Mouse (Mus musculus): ENCODE measurements around the gene Cd2bp2. TPM values are rescaled to one million over a fixed set of nuclear protein-coding genes. Genes with fewer than 3 reads are reported as not detected.

Gene Cd2bp2
- polyA plus RNA-seq, 1 experiment: 67.2 TPM

DNA sequence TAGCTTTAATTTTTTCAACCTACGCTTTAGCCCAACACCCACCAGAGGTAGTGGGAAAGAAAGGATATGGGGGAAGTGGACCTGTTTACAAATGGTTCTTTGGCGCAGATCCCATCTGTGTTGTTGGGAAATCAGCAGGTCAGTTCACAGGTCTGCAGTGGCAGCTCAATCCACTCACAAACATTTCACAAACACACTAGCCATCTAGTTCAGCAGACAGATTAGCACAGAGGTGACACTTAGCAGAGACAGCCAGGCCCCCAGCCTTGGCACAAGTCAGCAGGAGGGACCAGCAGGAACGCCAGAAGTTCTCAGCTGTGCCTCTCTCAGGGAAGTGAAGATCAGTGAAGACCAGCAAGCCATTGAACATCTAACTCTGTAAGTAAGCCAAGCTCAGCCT lies 47.9 kb downstream of the Cd2bp2 start:
- Histone ChIP-seq H3K27ac (ENCODE audit: control insufficient read depth, insufficient read depth, low read length) (no peak overlapping the region), H3K4me1 (replicated peaks; ENCODE audit: control insufficient read depth, insufficient read depth, low read length) (peaks cover 13% of the 10 kb centered on the region), H3K36me3 (ENCODE audit: control insufficient read depth, insufficient read depth, low read length) (no peaks in the 10 kb centered on the region), H3K4me3 (ENCODE audit: control insufficient read depth, insufficient read depth, low read length) (no peak overlapping the region), H3K27me3 (ENCODE audit: control insufficient read depth, insufficient read depth, low read length) (no peaks in the 10 kb centered on the region)
- no peak for DNase-seq
- 91% methylated on average over 3 of the region's 3 CpGs for WGBS
- TF ChIP-seq POLR2A (IDR thresholded peaks at IDR 0.05; ENCODE audit: control insufficient read depth, extremely low read depth, insufficient read depth, low read length, poor library complexity) (no peak), CTCF (IDR thresholded peaks at IDR 0.05; ENCODE audit: borderline replicate concordance, control insufficient read depth, extremely low read depth, insufficient read depth, low read length, poor library complexity) (no peak)

DNA sequence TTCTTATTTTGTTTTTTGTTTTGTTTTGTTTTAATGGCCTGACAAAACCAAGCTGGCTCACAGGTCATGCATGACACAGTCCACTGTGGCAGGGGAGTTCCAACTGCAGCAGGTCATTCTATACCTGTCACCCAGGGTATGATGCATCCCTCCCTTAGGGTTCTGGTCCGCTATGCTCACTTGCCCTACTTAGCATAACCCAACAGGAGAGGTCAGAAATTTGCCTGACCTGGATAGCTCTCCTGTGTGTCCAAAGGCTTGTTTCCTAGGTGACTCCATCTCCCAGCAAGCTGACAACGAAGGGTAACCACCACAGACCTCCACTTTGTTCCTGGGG lies 49.6 kb downstream of the Cd2bp2 start:
- H3K4me1 ChIP-seq (replicated peaks; ENCODE audit: control insufficient read depth, insufficient read depth, low read length): peaks cover 13% of the 10 kb centered on the region
- H3K27me3 ChIP-seq (ENCODE audit: control insufficient read depth, insufficient read depth, low read length): no peaks in the 10 kb centered on the region
- 93% methylated on average over 2 of the region's 2 CpGs for WGBS
- no peaks in the 10 kb centered on the region for H3K36me3 ChIP-seq (ENCODE audit: control insufficient read depth, insufficient read depth, low read length)
- TF ChIP-seq POLR2A (IDR thresholded peaks at IDR 0.05; ENCODE audit: control insufficient read depth, extremely low read depth, insufficient read depth, low read length, poor library complexity): no peak
- TF ChIP-seq CTCF (IDR thresholded peaks at IDR 0.05; ENCODE audit: borderline replicate concordance, control insufficient read depth, extremely low read depth, insufficient read depth, low read length, poor library complexity): no peak
- H3K4me3 ChIP-seq (ENCODE audit: control insufficient read depth, insufficient read depth, low read length): no peak overlapping the region
- no peak overlapping the region for H3K27ac ChIP-seq (ENCODE audit: control insufficient read depth, insufficient read depth, low read length)
- no peak for DNase-seq

DNA sequence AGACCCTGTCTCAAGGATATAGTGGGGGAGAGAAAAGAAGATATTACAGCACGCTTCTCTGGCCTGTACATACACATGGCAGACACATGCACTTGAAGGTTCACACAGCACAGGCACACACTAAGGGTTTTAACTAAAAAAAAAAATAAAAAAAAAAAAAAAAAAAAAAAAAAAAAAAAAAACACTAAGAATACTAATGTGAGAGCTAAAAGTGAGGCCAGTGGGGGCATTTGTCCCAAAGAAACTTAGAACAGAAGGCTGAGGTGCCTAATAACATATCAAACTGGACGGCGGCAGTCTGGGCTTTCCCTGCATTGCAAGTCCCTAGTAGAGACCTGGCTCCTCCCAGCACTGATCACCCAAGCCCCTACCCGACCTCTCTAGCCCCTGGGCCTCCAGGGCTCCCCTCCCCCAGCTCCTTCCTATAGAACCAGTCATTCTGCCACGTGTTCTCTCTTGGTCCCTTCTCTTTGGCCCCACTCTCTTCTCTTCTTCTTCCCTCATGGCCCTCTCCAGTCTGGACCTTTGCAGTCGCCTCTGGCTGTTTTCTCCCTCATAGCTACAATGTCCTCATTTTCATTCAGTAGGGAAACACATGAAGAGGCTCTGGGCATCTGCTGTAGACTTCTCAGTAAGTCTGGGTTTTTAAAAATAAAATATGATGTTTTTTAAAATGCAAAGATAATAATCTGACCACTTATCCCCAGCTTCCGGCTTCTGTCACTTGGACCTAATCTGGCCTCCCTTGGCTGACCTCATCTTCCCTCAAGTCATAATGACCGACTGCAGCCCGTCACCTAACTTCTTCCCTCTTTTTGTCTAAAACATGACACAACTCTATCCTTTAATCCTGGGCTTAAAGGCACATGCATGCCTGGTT lies 50.2 kb downstream of the Cd2bp2 start:
- Histone ChIP-seq H3K4me1 (replicated peaks; ENCODE audit: control insufficient read depth, insufficient read depth, low read length) (peaks cover 13% of the 10 kb centered on the region), H3K27ac (ENCODE audit: control insufficient read depth, insufficient read depth, low read length) (no peak overlapping the region; the same call in 1 of the 2 replicates), H3K36me3 (ENCODE audit: control insufficient read depth, insufficient read depth, low read length) (no peaks in the 10 kb centered on the region), H3K4me3 (ENCODE audit: control insufficient read depth, insufficient read depth, low read length) (no peak overlapping the region), H3K27me3 (ENCODE audit: control insufficient read depth, insufficient read depth, low read length) (no peaks in the 10 kb centered on the region)
- no peak for DNase-seq
- WGBS: 82% methylated on average over 9 of the region's 9 CpGs
- TF ChIP-seq POLR2A (IDR thresholded peaks at IDR 0.05; ENCODE audit: control insufficient read depth, extremely low read depth, insufficient read depth, low read length, poor library complexity) (no peak), CTCF (IDR thresholded peaks at IDR 0.05; ENCODE audit: borderline replicate concordance, control insufficient read depth, extremely low read depth, insufficient read depth, low read length, poor library complexity) (no peak)

DNA sequence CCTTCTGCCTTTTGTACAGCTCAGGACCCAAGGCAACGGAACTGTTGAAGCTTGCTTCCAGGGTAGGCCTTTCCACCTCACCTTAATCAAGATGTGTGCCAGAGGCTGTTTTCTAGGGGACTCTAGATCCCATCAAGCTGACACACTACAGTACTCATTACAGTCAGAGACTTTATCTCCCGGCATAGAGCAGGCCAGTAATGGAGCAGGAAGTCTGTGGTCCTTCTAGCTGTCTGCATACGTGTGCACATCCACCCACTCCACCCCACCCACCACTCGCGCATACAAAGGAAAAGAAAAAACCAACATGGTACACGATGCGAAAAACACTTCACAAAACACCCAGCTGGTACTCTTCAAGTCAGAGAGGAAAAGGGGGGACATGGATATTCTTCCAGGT lies 51.4 kb downstream of the Cd2bp2 start:
- WGBS: 30% methylated on average over 7 of the region's 7 CpGs

DNA sequence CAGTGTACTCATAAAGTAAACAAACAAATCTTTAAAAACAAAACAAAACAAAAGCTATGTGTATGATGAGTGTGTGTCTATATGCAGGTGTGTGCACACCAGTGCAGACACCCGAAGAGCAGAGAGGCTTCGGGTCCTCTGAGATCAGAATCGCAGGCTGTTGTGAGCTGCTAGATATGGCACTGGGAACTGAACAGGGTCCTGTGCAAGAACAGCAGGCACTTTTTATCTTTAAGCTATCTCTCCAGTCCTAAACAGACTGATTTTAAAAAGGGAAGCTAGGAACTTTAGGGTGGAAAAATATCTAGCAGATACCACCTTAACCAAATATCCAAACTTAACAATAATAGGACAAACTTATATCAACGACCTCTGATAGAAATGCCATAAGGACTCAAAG lies 53.2 kb downstream of the Cd2bp2 start:
- no peak overlapping the region for H3K27ac ChIP-seq (ENCODE audit: control insufficient read depth, insufficient read depth, low read length)
- no peak for TF ChIP-seq POLR2A (IDR thresholded peaks at IDR 0.05; ENCODE audit: control insufficient read depth, extremely low read depth, insufficient read depth, low read length, poor library complexity)
- no peak for TF ChIP-seq CTCF (IDR thresholded peaks at IDR 0.05; ENCODE audit: borderline replicate concordance, control insufficient read depth, extremely low read depth, insufficient read depth, low read length, poor library complexity)
- WGBS: 88% methylated on average over 4 of the region's 4 CpGs
- DNase-seq: no peak
- peaks cover 19% of the 10 kb centered on the region for H3K4me1 ChIP-seq (replicated peaks; ENCODE audit: control insufficient read depth, insufficient read depth, low read length)
- no peak overlapping the region; the same call in 1 of the 2 replicates for H3K4me3 ChIP-seq (ENCODE audit: control insufficient read depth, insufficient read depth, low read length)
- no peaks in the 10 kb centered on the region for H3K27me3 ChIP-seq (ENCODE audit: control insufficient read depth, insufficient read depth, low read length)
- H3K36me3 ChIP-seq (ENCODE audit: control insufficient read depth, insufficient read depth, low read length): no peaks in the 10 kb centered on the region

More for the DNA sequence above, 51.4 kb downstream of the Cd2bp2 start:
- H3K27me3 ChIP-seq (ENCODE audit: control insufficient read depth, insufficient read depth, low read length): no peaks in the 10 kb centered on the region
- H3K4me3 ChIP-seq (ENCODE audit: control insufficient read depth, insufficient read depth, low read length): peak overlapping the region; percentile 40
- H3K27ac ChIP-seq (ENCODE audit: control insufficient read depth, insufficient read depth, low read length): peak overlapping the region; percentile 46
- no peaks in the 10 kb centered on the region for H3K36me3 ChIP-seq (ENCODE audit: control insufficient read depth, insufficient read depth, low read length)
- TF ChIP-seq CTCF (IDR thresholded peaks at IDR 0.05; ENCODE audit: borderline replicate concordance, control insufficient read depth, extremely low read depth, insufficient read depth, low read length, poor library complexity) (no peak), POLR2A (IDR thresholded peaks at IDR 0.05; ENCODE audit: control insufficient read depth, extremely low read depth, insufficient read depth, low read length, poor library complexity) (no peak)
- H3K4me1 ChIP-seq (replicated peaks; ENCODE audit: control insufficient read depth, insufficient read depth, low read length): peaks cover 13% of the 10 kb centered on the region
- DNase-seq: peak; percentile 43

DNA sequence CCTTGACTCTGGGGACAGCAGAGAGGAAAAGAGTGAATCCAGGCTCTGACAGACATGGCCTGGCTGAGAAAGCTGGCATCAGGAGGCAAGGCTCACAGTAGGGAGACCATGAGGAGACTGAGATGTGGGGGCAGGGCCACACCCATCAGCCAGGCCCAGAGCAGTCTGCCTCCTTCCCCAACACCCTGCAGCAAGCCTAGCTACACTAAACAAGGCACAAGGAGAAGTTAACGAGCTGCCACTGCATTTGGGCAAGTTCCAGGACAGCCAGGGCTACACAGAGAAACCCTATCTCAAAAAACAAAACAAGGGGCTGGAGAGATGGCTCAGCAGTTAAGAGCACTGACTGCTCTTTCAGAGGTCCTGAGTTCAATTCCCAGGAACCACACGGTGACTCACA lies 53.6 kb downstream of the Cd2bp2 start:
- 84% methylated on average over 2 of the region's 2 CpGs for WGBS
- Histone ChIP-seq H3K36me3 (ENCODE audit: control insufficient read depth, insufficient read depth, low read length) (no peaks in the 10 kb centered on the region), H3K27ac (ENCODE audit: control insufficient read depth, insufficient read depth, low read length) (no peak overlapping the region), H3K4me3 (ENCODE audit: control insufficient read depth, insufficient read depth, low read length) (no peak overlapping the region), H3K4me1 (replicated peaks; ENCODE audit: control insufficient read depth, insufficient read depth, low read length) (peaks cover 19% of the 10 kb centered on the region), H3K27me3 (ENCODE audit: control insufficient read depth, insufficient read depth, low read length) (no peaks in the 10 kb centered on the region)
- no peak for DNase-seq
- TF ChIP-seq CTCF (IDR thresholded peaks at IDR 0.05; ENCODE audit: borderline replicate concordance, control insufficient read depth, extremely low read depth, insufficient read depth, low read length, poor library complexity) (no peak), POLR2A (IDR thresholded peaks at IDR 0.05; ENCODE audit: control insufficient read depth, extremely low read depth, insufficient read depth, low read length, poor library complexity) (no peak)

Other genes starting within 250 kb of the Cd2bp2 start
- 0.33 and 0.35 TPM in 2 replicates for gene Asphd1, start 246.5 kb downstream of the Cd2bp2 start, polyA plus RNA-seq (2012; rRNA removed)
- 2.9 and 3.7 TPM in 2 replicates for gene Sez6l2, start 245.5 kb downstream of the Cd2bp2 start, polyA plus RNA-seq (2012; rRNA removed)
- gene Cdipt, start 220.1 kb downstream of the Cd2bp2 start, polyA plus RNA-seq (2012; rRNA removed): 280 and 294 TPM in 2 replicates
- gene Cdiptos, start 220.0 kb downstream of the Cd2bp2 start, polyA plus RNA-seq (2012; rRNA removed): 0.34 and 1.0 TPM in 2 replicates
- gene Mvp, start 181.4 kb downstream of the Cd2bp2 start, polyA plus RNA-seq (2012; rRNA removed): 42.5 and 64.9 TPM in 2 replicates
- 5.4 and 6.2 TPM in 2 replicates for gene Pagr1b, start 179.6 kb downstream of the Cd2bp2 start, polyA plus RNA-seq (2012; rRNA removed)
- gene Pagr1a, start 178.7 kb downstream of the Cd2bp2 start, polyA plus RNA-seq (2012; rRNA removed): 11.9 and 12.7 TPM in 2 replicates
- gene Gm42742, start 175.0 kb downstream of the Cd2bp2 start, polyA plus RNA-seq (2012; rRNA removed): 103 and 113 TPM in 2 replicates
- gene Prrt2, start 174.8 kb downstream of the Cd2bp2 start, polyA plus RNA-seq (2012; rRNA removed): 49.7 and 53.1 TPM in 2 replicates
- gene Maz, start 169.0 kb downstream of the Cd2bp2 start, polyA plus RNA-seq (2012; rRNA removed): 954 and 1,846 TPM in 2 replicates
- 50.5 and 66.8 TPM in 2 replicates for gene Kif22, start 153.6 kb downstream of the Cd2bp2 start, polyA plus RNA-seq (2012; rRNA removed)
- gene Zg16, start 108.7 kb downstream of the Cd2bp2 start, polyA plus RNA-seq (2012; rRNA removed): 0.73 and 1.2 TPM in 2 replicates
- gene AI467606, start 104.7 kb downstream of the Cd2bp2 start, polyA plus RNA-seq (2012; rRNA removed): 518 and 532 TPM in 2 replicates
- gene Qprt, start 73.8 kb downstream of the Cd2bp2 start, polyA plus RNA-seq (2012; rRNA removed): 8.0 and 10.1 TPM in 2 replicates
- gene Spn, start 58.2 kb downstream of the Cd2bp2 start, polyA plus RNA-seq (2012; rRNA removed): 135 and 157 TPM in 2 replicates
- 70.3 and 81.3 TPM in 2 replicates for gene Tbc1d10b, start 12.4 kb upstream of the Cd2bp2 start, polyA plus RNA-seq (2012; rRNA removed)
- gene Mylpf, start 12.8 kb upstream of the Cd2bp2 start, polyA plus RNA-seq (2012; rRNA removed): 10.7 and 12.3 TPM in 2 replicates
- gene Zfp553, start 37.0 kb upstream of the Cd2bp2 start, polyA plus RNA-seq (2012; rRNA removed): 30.4 and 31.6 TPM in 2 replicates
- gene Sept1, start 37.1 kb upstream of the Cd2bp2 start, polyA plus RNA-seq (2012; rRNA removed): 1,045 and 1,102 TPM in 2 replicates
- gene Zfp771, start 48.2 kb upstream of the Cd2bp2 start, polyA plus RNA-seq (2012; rRNA removed): 91.3 and 102 TPM in 2 replicates
- gene Dctpp1, start 64.7 kb upstream of the Cd2bp2 start, polyA plus RNA-seq (2012; rRNA removed): 122 and 125 TPM in 2 replicates
- 37.2 and 46.3 TPM in 2 replicates for gene Sephs2, start 78.0 kb upstream of the Cd2bp2 start, polyA plus RNA-seq (2012; rRNA removed)
- gene Itgal, start 100.2 kb upstream of the Cd2bp2 start, polyA plus RNA-seq (2012; rRNA removed): 353 and 356 TPM in 2 replicates
- 8.6 and 11.1 TPM in 2 replicates for gene Zfp768, start 149.5 kb upstream of the Cd2bp2 start, polyA plus RNA-seq (2012; rRNA removed)
- 14.4 and 15.2 TPM in 2 replicates for gene Zfp747, start 180.0 kb upstream of the Cd2bp2 start, polyA plus RNA-seq (2012; rRNA removed)
- gene 9130019O22Rik, start 191.1 kb upstream of the Cd2bp2 start, polyA plus RNA-seq (2012; rRNA removed): 5.9 and 6.4 TPM in 2 replicates
- 8.4 and 10.2 TPM in 2 replicates for gene E430018J23Rik, start 197.6 kb upstream of the Cd2bp2 start, polyA plus RNA-seq (2012; rRNA removed)
- gene Zfp764, start 210.8 kb upstream of the Cd2bp2 start, polyA plus RNA-seq (2012; rRNA removed): 9.0 and 10.7 TPM in 2 replicates
- 28.0 and 28.7 TPM in 2 replicates for gene Zfp688, start 226.0 kb upstream of the Cd2bp2 start, polyA plus RNA-seq (2012; rRNA removed)

Measured in thymus, adult 2 months (tissue).